Mouse (Mus musculus): ENCODE results near the gene Pkp3. TPM values are rescaled to one million over a fixed set of nuclear protein-coding genes. Genes with fewer than 3 reads are reported as not detected.
"Not testable (repeated sequence)": the region's sequence is repeated elsewhere in the genome, so short reads cannot be mapped to it uniquely, and the experiment has no call there.

Pkp3 gene
- polyA plus RNA-seq (2015; fragmentation: Nextera tagmentation; extraction: Ambion mirVana), result 11.1 and 13.4 TPM in 2 replicates

DNA sequence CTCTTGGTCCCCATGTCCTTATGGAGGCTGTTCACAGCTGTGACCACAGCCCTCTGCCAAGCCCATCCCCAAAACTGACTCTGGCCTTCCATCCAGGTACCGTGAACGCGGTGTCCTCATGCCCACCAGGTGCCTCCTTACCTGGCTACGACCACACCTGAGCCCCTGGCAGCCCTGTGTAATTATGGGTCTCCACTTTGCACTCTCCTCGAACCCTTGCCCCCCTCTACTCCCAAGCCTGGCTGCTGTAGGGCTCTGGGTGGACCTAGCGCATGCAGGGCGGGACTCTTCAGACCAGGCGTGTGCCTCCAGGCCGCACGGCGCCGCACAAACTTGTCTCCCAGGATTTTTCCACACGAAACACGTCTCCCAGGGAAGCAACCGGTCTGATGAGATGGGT is at the start of gene Pkp3:
Gene Pkp3 (plus strand): TSS at position 378 of the 400 bp plus-strand sequence.
- Histone ChIP-seq H3K4me1 (replicated peaks; ENCODE audit: insufficient read depth, low read length) (no peaks in the 10 kb centered on the region; the same call in 1 of the 2 replicates), H3K27ac (no peak within 1 kb of the TSS), H3K9ac (ENCODE audit: low read depth, low read length) (no peak within 1 kb of the TSS), H3K4me2 (ENCODE audit: low read length) (no peak within 1 kb of the TSS), H3K4me3 (replicated peaks; ENCODE audit: low read depth, low read length) (no peak within 1 kb of the TSS), H3K27me3 (ENCODE audit: insufficient read depth, low read length) (no peaks in the 10 kb centered on the region), H3K9me3 (replicated peaks; ENCODE audit: low read length) (no peaks in the 10 kb centered on the region), H3K36me3 (ENCODE audit: insufficient read depth, low read length) (no peaks in the 10 kb centered on the region)
- no peak for DNase-seq (ENCODE audit: low spot score)
- no peak for ATAC-seq (replicated peaks; ENCODE audit: low FRiP score, low read depth)
- TF ChIP-seq CTCF (IDR thresholded peaks at IDR 0.05; ENCODE audit: low read depth), result no peak
- 90% methylated on average over 15 of the region's 15 CpGs for WGBS

DNA sequence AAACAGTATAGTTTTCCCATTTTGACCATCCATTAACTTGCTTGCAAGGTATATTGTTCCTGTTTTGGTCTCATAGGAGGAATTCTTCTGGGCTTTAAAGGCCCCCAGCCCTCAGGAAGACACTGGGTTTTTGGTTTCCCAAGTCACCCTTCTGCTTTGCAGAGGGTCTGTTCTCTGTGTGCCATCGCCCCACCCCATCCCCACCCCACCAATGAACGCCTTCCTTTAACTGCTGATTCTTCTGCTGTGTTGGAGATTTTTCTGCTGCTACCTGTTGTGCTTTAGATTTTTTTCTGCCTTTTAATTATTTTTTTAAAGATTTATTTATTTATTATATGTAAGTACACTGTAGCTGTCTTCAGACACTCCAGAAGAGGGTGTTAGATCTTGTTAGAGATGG is 49.2 kb upstream of the Pkp3 start, which contains the start of gene Gm17387:
Gene Gm17387 (plus strand): TSS at position 301 of the 400 bp plus-strand sequence.
- no peaks in the 10 kb centered on the region for H3K36me3 ChIP-seq (ENCODE audit: insufficient read depth, low read length)
- H3K9me3 ChIP-seq (replicated peaks; ENCODE audit: low read length), result no peaks in the 10 kb centered on the region
- H3K4me1 ChIP-seq (replicated peaks; ENCODE audit: insufficient read depth, low read length), result no peaks in the 10 kb centered on the region
- TF ChIP-seq CTCF (IDR thresholded peaks at IDR 0.05; ENCODE audit: low read depth), result no peak
- H3K27me3 ChIP-seq (ENCODE audit: insufficient read depth, low read length), result no peaks in the 10 kb centered on the region
- DNase-seq (ENCODE audit: low spot score) (no peak), ATAC-seq (replicated peaks; ENCODE audit: low FRiP score, low read depth) (no peak)
- H3K4me2 ChIP-seq (ENCODE audit: low read length), result no peak within 1 kb of the TSS
- no peak within 1 kb of the TSS for H3K27ac ChIP-seq
- no peak within 1 kb of the TSS for H3K9ac ChIP-seq (ENCODE audit: low read depth, low read length)
- 92% methylated on average over 2 of the region's 2 CpGs for WGBS
- no peak within 1 kb of the TSS for H3K4me3 ChIP-seq (replicated peaks; ENCODE audit: low read depth, low read length)

DNA sequence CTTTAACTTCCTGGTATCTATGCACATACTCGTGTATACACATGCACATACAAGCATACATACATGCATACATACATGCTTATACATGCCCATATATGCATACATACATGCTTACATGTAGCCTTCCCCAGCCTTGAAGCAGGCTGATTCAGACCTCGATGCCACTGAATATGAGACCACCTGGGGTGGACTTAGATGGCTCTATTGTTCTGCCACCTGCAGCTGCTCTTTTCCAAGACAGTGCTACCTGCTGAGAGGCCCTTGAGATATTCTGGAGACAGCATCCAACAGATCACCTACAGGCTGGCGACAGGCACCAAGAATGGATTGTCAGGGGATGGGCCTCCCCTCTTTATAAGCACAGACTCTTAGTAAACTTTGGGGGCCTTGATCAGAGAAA is 47.6 kb upstream of the Pkp3 start:
- no peaks in the 10 kb centered on the region for H3K36me3 ChIP-seq (ENCODE audit: insufficient read depth, low read length)
- no peak overlapping the region for H3K4me3 ChIP-seq (replicated peaks; ENCODE audit: low read depth, low read length)
- WGBS, result 68% methylated on average over 3 of the region's 3 CpGs
- no peaks in the 10 kb centered on the region for H3K27me3 ChIP-seq (ENCODE audit: insufficient read depth, low read length)
- no peak overlapping the region for H3K9ac ChIP-seq (ENCODE audit: low read depth, low read length)
- ATAC-seq (replicated peaks; ENCODE audit: low FRiP score, low read depth) (no peak), DNase-seq (ENCODE audit: low spot score) (no peak)
- TF ChIP-seq CTCF (IDR thresholded peaks at IDR 0.05; ENCODE audit: low read depth), result no peak
- no peaks in the 10 kb centered on the region for H3K9me3 ChIP-seq (replicated peaks; ENCODE audit: low read length)
- H3K27ac ChIP-seq, result no peak overlapping the region
- H3K4me1 ChIP-seq (replicated peaks; ENCODE audit: insufficient read depth, low read length), result no peaks in the 10 kb centered on the region
- no peak overlapping the region for H3K4me2 ChIP-seq (ENCODE audit: low read length)

DNA sequence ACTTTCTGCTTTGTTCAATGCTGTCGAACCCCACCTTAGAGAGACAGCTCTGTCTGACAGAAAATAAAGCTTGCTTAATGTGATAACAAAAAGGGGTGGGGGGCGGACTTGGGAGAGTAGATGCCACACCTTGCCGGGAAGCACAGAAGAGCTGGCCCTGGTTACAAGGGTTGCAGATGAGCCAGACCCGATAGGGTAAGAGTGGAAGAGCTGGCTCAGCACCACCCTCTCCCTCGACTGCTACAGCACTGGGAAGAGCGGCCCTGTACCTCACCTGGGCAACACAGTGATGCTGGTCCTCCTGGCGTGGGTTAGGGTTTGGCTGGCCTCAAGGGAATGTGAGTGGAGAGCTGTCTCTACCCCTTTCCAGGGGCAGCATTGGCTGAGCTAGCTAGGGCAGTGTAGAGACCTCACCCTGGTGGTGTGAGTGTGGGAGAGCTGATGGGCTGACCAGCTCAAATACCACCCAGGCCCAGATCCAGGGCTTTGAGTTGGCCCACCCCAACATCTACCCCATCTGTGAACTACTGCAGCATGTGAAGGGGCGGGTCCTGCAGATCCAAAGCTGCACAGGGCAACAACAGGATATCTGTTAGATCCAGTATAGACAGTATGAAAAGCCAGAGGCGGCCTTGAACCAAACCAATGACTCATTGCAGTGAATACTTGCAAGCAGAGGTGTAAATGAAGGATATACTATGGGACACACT is 45.4 kb upstream of the Pkp3 start:
- no peak overlapping the region for H3K4me2 ChIP-seq (ENCODE audit: low read length)
- ATAC-seq (replicated peaks; ENCODE audit: low FRiP score, low read depth) (no peak), DNase-seq (ENCODE audit: low spot score) (no peak)
- TF ChIP-seq CTCF (IDR thresholded peaks at IDR 0.05; ENCODE audit: low read depth), result no peak
- WGBS, result 78% methylated on average over 9 of the region's 9 CpGs
- H3K9me3 ChIP-seq (replicated peaks; ENCODE audit: low read length), result no peaks in the 10 kb centered on the region
- H3K4me1 ChIP-seq (replicated peaks; ENCODE audit: insufficient read depth, low read length), result no peaks in the 10 kb centered on the region
- H3K36me3 ChIP-seq (ENCODE audit: insufficient read depth, low read length), result no peaks in the 10 kb centered on the region
- H3K9ac ChIP-seq (ENCODE audit: low read depth, low read length), result no peak overlapping the region
- no peak overlapping the region for H3K4me3 ChIP-seq (replicated peaks; ENCODE audit: low read depth, low read length)
- no peaks in the 10 kb centered on the region for H3K27me3 ChIP-seq (ENCODE audit: insufficient read depth, low read length)
- no peak overlapping the region for H3K27ac ChIP-seq

DNA sequence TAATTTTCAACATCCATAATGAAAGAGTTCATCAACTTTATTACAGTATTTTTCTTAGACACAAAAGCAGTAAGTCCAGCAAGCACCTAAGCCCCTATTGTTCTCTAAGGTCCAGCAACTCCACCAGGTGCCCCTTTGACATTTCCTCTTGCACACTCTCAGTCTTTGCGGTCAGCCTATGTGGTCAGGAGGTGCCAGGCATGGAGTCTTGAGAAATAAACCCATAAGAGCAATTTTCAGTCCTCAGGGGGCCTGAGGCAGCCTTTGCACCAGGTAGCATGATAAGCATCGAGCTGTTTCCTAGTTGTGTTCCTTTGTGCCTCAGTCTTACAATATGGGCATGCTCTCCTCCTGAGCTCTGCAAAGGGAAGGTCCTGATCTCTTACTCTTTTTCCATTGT is 41.4 kb upstream of the Pkp3 start:
- H3K27ac ChIP-seq; H3K4me3 ChIP-seq (replicated peaks; ENCODE audit: low read depth, low read length): not testable (repeated sequence)
- 82% methylated on average over 1 of the region's 2 CpGs for WGBS

DNA sequence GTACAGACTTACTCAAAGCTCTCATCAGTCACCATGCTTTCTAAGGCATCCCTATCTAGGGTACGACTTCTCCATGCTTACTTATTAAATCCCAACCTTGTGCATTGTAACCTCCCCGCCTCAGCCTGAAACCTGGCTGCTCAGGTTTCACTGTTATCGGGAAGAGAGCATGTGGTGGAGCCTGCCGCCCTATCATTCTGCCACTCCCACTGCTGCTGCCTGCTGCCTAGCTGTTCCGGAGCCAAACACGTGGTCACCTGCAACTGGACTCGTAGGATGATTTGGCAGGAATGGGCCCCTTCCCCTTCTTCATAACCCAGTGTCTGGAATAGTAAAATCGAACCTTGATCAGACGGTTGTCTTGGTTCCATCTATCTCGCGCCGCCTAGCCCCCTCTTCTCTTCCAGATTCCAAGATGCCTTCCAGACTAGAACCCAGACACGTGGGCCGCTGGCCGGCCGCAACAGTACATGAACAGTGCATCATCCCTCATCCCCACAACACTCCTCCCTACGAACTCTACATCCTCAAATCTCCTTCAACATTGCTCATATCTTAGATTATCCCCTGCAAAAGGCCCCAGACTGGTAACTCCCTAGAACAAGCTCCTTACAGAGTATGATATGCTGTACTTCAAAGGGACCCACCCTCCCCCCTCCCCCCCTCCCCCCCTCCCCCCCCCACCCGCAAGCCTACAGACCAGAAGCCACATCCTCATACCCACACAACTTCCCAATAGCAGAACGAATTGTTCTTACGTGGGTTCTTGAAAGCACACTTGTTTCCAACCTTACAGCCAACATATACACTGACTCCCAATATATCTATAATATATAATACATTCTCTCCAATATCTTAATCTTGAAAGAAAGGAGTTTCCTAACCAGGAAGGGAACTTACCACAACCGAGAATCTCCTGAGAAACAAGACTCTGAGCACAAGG is 39.7 kb upstream of the Pkp3 start:
- WGBS, result 65% methylated on average over 20 of the region's 21 CpGs

More for the DNA sequence above, 41.4 kb upstream of the Pkp3 start:
- DNase-seq (ENCODE audit: low spot score); H3K9me3 ChIP-seq (replicated peaks; ENCODE audit: low read length); H3K27me3 ChIP-seq (ENCODE audit: insufficient read depth, low read length); H3K4me1 ChIP-seq (replicated peaks; ENCODE audit: insufficient read depth, low read length); H3K36me3 ChIP-seq (ENCODE audit: insufficient read depth, low read length); H3K4me2 ChIP-seq (ENCODE audit: low read length); H3K9ac ChIP-seq (ENCODE audit: low read depth, low read length); ATAC-seq (replicated peaks; ENCODE audit: low FRiP score, low read depth): not testable (repeated sequence)

More for the DNA sequence above, 39.7 kb upstream of the Pkp3 start:
- Histone ChIP-seq H3K27me3 (ENCODE audit: insufficient read depth, low read length) (no peaks in the 10 kb centered on the region), H3K9ac (ENCODE audit: low read depth, low read length) (no peak overlapping the region), H3K4me2 (ENCODE audit: low read length) (no peak overlapping the region), H3K36me3 (ENCODE audit: insufficient read depth, low read length) (no peaks in the 10 kb centered on the region), H3K27ac (no peak overlapping the region), H3K9me3 (replicated peaks; ENCODE audit: low read length) (no peaks in the 10 kb centered on the region), H3K4me3 (replicated peaks; ENCODE audit: low read depth, low read length) (no peak overlapping the region), H3K4me1 (replicated peaks; ENCODE audit: insufficient read depth, low read length) (no peaks in the 10 kb centered on the region)
- no peak for ATAC-seq (replicated peaks; ENCODE audit: low FRiP score, low read depth)
- no peak for TF ChIP-seq CTCF (IDR thresholded peaks at IDR 0.05; ENCODE audit: low read depth)
- DNase-seq (ENCODE audit: low spot score), result no peak

Data from kidney, postnatal 0 days (tissue).